Comparison of ENCODE assay signal across 12 mouse cellular contexts in the genomic region with DNA sequence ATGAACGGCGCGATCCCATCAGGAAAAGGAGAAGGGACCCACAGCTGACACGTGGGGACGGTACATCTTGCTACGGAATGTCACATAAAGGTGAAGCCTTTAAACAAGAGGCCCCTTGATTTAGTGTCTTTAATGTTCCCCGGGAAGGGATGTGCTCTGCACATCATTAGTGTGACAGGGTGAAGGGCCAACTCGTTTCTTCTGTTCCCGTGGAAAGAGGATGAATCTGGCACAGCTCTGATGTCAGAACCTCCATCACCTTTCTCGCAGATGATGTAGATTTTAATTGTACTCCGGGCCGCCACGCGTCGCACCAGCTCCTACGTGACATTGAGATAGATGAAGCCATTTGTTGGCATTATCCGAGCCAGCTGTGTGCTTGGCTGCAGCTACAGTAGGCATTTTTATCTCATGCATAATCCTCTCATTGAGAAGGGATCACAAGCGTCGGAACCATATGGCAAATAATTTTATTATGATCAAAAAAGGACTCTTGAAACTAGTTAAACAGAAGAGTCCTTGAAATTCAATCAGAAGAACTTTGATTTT.
DNase-seq lines count a peak whose midpoint lies in the region; ATAC-seq lines count a peak whose summit lies in the region.
"Had no signal": no experiment of that assay in that cellular context is flagged by ENCODE, and none has a peak within 500 bp of the region (broad histone marks: within the 10 kb centered on the region; RNA-seq: fewer than 3 reads in every experiment).

No protein-coding gene starts in this region.

- H3K9ac ChIP-seq in heart, embryonic 14.5 days (ENCODE audit: low read length): no peak overlapping the region
- H3K9ac ChIP-seq in forebrain, embryonic 14.5 days (ENCODE audit: low read length): no peak overlapping the region
- H3K9ac ChIP-seq in intestine, embryonic 16.5 days (ENCODE audit: low read depth, low read length): no peak overlapping the region
- H3K9ac ChIP-seq in midbrain, embryonic 15.5 days: no peak overlapping the region
- H3K9ac ChIP-seq: embryonic facial prominence, embryonic 12.5 days; heart, embryonic 15.5 days; liver, embryonic 14.5 days had no signal

- DNase-seq in heart, postnatal 4 days: no peak
- DNase-seq in forebrain, embryonic 14.5 days (ENCODE audit: low spot score): peak; percentile 75
- no peak for DNase-seq in T-cell, adult 2 months (ENCODE audit: low spot score)
- DNase-seq in ovary, adult 18-20 months (ENCODE audit: low spot score): no peak
- DNase-seq: adrenal gland, postnatal 14 days had no signal

- WGBS in heart, embryonic 14.5 days: 39% methylated on average over 19 of the region's 19 CpGs
- WGBS in forebrain, embryonic 14.5 days: 49% methylated on average over 19 of the region's 19 CpGs
- 50% methylated on average over 19 of the region's 19 CpGs for WGBS in intestine, embryonic 16.5 days
- 32% methylated on average over 19 of the region's 19 CpGs for WGBS in midbrain, embryonic 15.5 days

- no peaks in the 10 kb centered on the region for H3K36me3 ChIP-seq in heart, embryonic 14.5 days (ENCODE audit: control insufficient read depth, insufficient read depth, low read length)
- H3K36me3 ChIP-seq in forebrain, embryonic 14.5 days (ENCODE audit: control insufficient read depth, insufficient read depth, low read length): no peaks in the 10 kb centered on the region
- H3K36me3 ChIP-seq in intestine, embryonic 16.5 days (ENCODE audit: control insufficient read depth, insufficient read depth, low read length): no peaks in the 10 kb centered on the region
- no peaks in the 10 kb centered on the region for H3K36me3 ChIP-seq in midbrain, embryonic 15.5 days (replicated peaks)
- H3K36me3 ChIP-seq: embryonic facial prominence, embryonic 12.5 days; heart, embryonic 15.5 days had no signal

- no peak overlapping the region for H3K27ac ChIP-seq in heart, embryonic 14.5 days (replicated peaks in 1 of 2; ENCODE audit: control insufficient read depth in 1 of 2, insufficient read depth in 1 of 2, low read depth in 2 of 2, low read length in 2 of 2)
- H3K27ac ChIP-seq in forebrain, embryonic 14.5 days (ENCODE audit: low read depth, low read length): no peak overlapping the region
- no peak overlapping the region for H3K27ac ChIP-seq in intestine, embryonic 16.5 days (ENCODE audit: low read length)
- H3K27ac ChIP-seq in midbrain, embryonic 15.5 days: peak overlapping the region; percentile 55
- H3K27ac ChIP-seq: embryonic facial prominence, embryonic 12.5 days; heart, embryonic 15.5 days; liver, embryonic 14.5 days had no signal

- peaks cover 2 to 6% of the 10 kb centered on the region in 2 experiments for H3K4me1 ChIP-seq in heart, embryonic 14.5 days (ENCODE audit: control insufficient read depth in 2 of 2, insufficient read depth in 2 of 2, low read length in 2 of 2)
- 0 out of 2 replicates have a peak, but pooled peaks cover 10% of the 10 kb centered on the region for H3K4me1 ChIP-seq in forebrain, embryonic 14.5 days (ENCODE audit: control insufficient read depth, insufficient read depth, low read length)
- H3K4me1 ChIP-seq in intestine, embryonic 16.5 days (ENCODE audit: control insufficient read depth, insufficient read depth, low read length): peaks cover 8% of the 10 kb centered on the region; the same call in 1 of the 2 replicates
- peaks cover 16% of the 10 kb centered on the region for H3K4me1 ChIP-seq in midbrain, embryonic 15.5 days

- peak overlapping the region; percentile 59 for H3K4me2 ChIP-seq in heart, embryonic 14.5 days (ENCODE audit: low read length)
- H3K4me2 ChIP-seq in forebrain, embryonic 14.5 days (ENCODE audit: low read length): peak overlapping the region; percentile 4; the same call in 1 of the 2 replicates
- peak overlapping the region; percentile 3; the same call in 1 of the 2 replicates for H3K4me2 ChIP-seq in intestine, embryonic 16.5 days (ENCODE audit: low read depth, low read length)
- peak overlapping the region; percentile 37 for H3K4me2 ChIP-seq in midbrain, embryonic 15.5 days

- H3K9me3 ChIP-seq in heart, embryonic 14.5 days (ENCODE audit: control insufficient read depth, low read length): no peaks in the 10 kb centered on the region
- H3K9me3 ChIP-seq in forebrain, embryonic 14.5 days (replicated peaks; ENCODE audit: control insufficient read depth, low read length): no peaks in the 10 kb centered on the region
- H3K9me3 ChIP-seq in intestine, embryonic 16.5 days (ENCODE audit: control insufficient read depth, low read length): no peaks in the 10 kb centered on the region
- H3K9me3 ChIP-seq in midbrain, embryonic 15.5 days: no peaks in the 10 kb centered on the region
- H3K9me3 ChIP-seq: embryonic facial prominence, embryonic 12.5 days; heart, embryonic 15.5 days had no signal

- no peak overlapping the region for H3K4me3 ChIP-seq in heart, embryonic 14.5 days (ENCODE audit: control insufficient read depth in 1 of 2, insufficient read depth in 1 of 2, low read depth in 1 of 2, low read length in 2 of 2)
- no peak overlapping the region for H3K4me3 ChIP-seq in forebrain, embryonic 14.5 days (ENCODE audit: low read depth, low read length)
- no peak overlapping the region for H3K4me3 ChIP-seq in intestine, embryonic 16.5 days (ENCODE audit: low read length)
- H3K4me3 ChIP-seq in midbrain, embryonic 15.5 days: no peak overlapping the region; the same call in 1 of the 2 replicates
- H3K4me3 ChIP-seq: embryonic facial prominence, embryonic 12.5 days; heart, embryonic 15.5 days had no signal

- no peaks in the 10 kb centered on the region for H3K27me3 ChIP-seq in heart, embryonic 14.5 days (ENCODE audit: control insufficient read depth, insufficient read depth, low read length)
- H3K27me3 ChIP-seq in forebrain, embryonic 14.5 days (replicated peaks; ENCODE audit: control insufficient read depth, insufficient read depth, low read length): no peaks in the 10 kb centered on the region
- no peaks in the 10 kb centered on the region for H3K27me3 ChIP-seq in intestine, embryonic 16.5 days (replicated peaks; ENCODE audit: control insufficient read depth, insufficient read depth, low read length)
- H3K27me3 ChIP-seq in midbrain, embryonic 15.5 days (replicated peaks): peaks cover 4% of the 10 kb centered on the region; the same call in 1 of the 2 replicates
- H3K27me3 ChIP-seq: embryonic facial prominence, embryonic 12.5 days; heart, embryonic 15.5 days had no signal

- no peak for ATAC-seq in heart, embryonic 14.5 days (ENCODE audit: insufficient number of reproducible peaks, insufficient read depth, low FRiP score, low read depth)
- ATAC-seq in forebrain, embryonic 14.5 days: peak; percentile 67
- no peak for ATAC-seq in intestine, embryonic 16.5 days
- ATAC-seq in midbrain, embryonic 15.5 days (replicated peaks): peak; percentile 75; the same call in 1 of the 2 replicates
- no peak for ATAC-seq in inflammation-experienced regulatory T-cells, adult 6 months

Comparison
In these comparisons a context has a peak if more than half of its experiments do, and no peak if none do; other contexts are left out.
1. ATAC-seq: peak in forebrain, embryonic 14.5 days (single experiment) and midbrain, embryonic 15.5 days (single experiment); none in heart, embryonic 14.5 days (single experiment), intestine, embryonic 16.5 days (single experiment) and inflammation-experienced regulatory T-cells, adult 6 months (single experiment).
2. H3K4me2 ChIP-seq: peak in every context shown above with its lines; median percentile 59 in heart, embryonic 14.5 days; 37 in midbrain, embryonic 15.5 days; 4 in forebrain, embryonic 14.5 days; 3 in intestine, embryonic 16.5 days.